Mouse (Mus musculus): ENCODE measurements around the gene Aoc1. TPM values are rescaled to one million over a fixed set of nuclear protein-coding genes. Genes with fewer than 3 reads are reported as not detected.

Aoc1 gene
- 2.5 and 4.6 TPM in 2 replicates for polyA plus RNA-seq (2015; fragmentation: Nextera tagmentation; extraction: Ambion mirVana)

DNA sequence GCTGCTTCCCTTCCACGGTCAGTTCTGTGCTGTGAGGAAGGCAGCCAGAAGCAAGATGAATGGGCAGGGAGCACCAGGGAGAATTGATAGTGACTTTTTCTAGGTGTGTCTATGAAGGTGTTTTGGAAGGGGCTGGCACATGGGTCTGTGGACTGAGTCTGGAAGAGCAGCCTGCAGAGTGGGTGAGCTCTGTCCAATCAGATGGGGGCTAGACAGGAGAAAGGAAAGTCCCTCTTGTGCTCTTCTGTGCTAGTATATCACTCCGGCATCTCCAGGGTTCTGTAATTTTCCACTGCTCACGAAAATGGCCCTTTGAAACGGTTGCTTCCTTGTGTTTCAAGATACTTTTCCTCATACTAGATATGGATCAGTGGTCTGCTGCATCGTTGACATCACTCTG, at the start of gene Aoc1:
TSS of gene Aoc1 (plus strand) at position 301 of the 400 bp plus-strand sequence.
- 76% methylated on average over 5 of the region's 5 CpGs for WGBS
- H3K36me3 ChIP-seq (ENCODE audit: control insufficient read depth, insufficient read depth, low read length), result no peaks in the 10 kb centered on the region
- no peaks in the 10 kb centered on the region for H3K27me3 ChIP-seq (ENCODE audit: control insufficient read depth, insufficient read depth, low read length)
- no peaks in the 10 kb centered on the region for H3K9me3 ChIP-seq (replicated peaks; ENCODE audit: control insufficient read depth, low read length)
- no peak for ATAC-seq (ENCODE audit: insufficient read depth, low FRiP score)
- no peak within 1 kb of the TSS for H3K4me3 ChIP-seq (replicated peaks; ENCODE audit: low read length)
- H3K4me2 ChIP-seq (ENCODE audit: low read depth, low read length), result no peak within 1 kb of the TSS
- no peak within 1 kb of the TSS for H3K27ac ChIP-seq (ENCODE audit: low read length)
- H3K4me1 ChIP-seq (ENCODE audit: control insufficient read depth, insufficient read depth, low read length), result 0 out of 2 replicates have a peak, but pooled peaks cover 3% of the 10 kb centered on the region
- no peak within 1 kb of the TSS for H3K9ac ChIP-seq (ENCODE audit: low read length)

DNA sequence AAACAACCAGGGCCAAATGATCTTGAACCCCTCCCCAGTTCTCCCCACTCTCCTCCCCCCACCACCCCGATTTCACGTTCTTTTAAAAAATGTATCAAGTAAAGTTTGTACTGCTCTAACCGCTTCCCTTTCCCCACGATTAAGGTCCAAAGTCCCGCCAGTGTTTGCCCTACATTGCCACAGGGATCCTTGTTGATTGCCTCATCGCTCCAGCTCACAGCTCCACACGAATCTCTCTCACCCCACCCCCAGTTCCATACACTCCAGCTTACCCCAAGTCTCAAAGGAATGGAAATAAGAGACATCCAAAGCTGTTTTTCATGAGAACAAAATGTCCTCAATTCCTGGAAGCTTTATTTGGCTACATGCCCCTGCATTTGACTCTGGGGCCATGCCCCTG, 47.7 kb upstream of the Aoc1 start:
- no peak overlapping the region for H3K4me3 ChIP-seq (replicated peaks; ENCODE audit: low read length)
- WGBS, result 41% methylated on average over 7 of the region's 7 CpGs
- ATAC-seq (ENCODE audit: insufficient read depth, low FRiP score), result peak; percentile 56; the same call in 1 of the 2 replicates
- H3K36me3 ChIP-seq (ENCODE audit: control insufficient read depth, insufficient read depth, low read length), result no peaks in the 10 kb centered on the region
- H3K9me3 ChIP-seq (replicated peaks; ENCODE audit: control insufficient read depth, low read length), result no peaks in the 10 kb centered on the region
- H3K9ac ChIP-seq (ENCODE audit: low read length), result no peak overlapping the region
- H3K4me2 ChIP-seq (ENCODE audit: low read depth, low read length), result 0 out of 2 replicates have a peak overlapping the region, but pooled peaks have one; percentile 7
- H3K27ac ChIP-seq (ENCODE audit: low read length), result no peak overlapping the region; the same call in 1 of the 2 replicates
- H3K27me3 ChIP-seq (ENCODE audit: control insufficient read depth, insufficient read depth, low read length), result no peaks in the 10 kb centered on the region
- H3K4me1 ChIP-seq (ENCODE audit: control insufficient read depth, insufficient read depth, low read length), result peaks cover 16% of the 10 kb centered on the region

DNA sequence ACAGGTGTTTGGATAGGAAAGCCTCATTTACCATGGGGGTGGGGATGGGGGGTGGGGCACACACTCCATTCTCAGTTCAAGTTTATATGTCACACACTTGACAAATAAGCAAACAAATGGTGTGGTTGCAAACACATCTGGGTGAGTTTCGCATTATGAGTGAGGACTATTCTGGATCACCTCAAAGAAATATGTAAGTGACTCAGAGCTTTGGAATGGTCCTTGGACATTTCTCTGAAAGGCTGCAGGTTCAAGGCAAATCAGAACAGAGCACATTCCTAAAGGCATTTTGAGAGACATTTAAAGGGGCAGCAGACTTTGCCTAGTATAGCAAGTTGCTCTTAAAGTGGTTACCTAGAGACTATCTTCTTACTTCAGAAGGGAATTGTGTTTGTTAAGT, 43.7 kb upstream of the Aoc1 start:
- ATAC-seq (ENCODE audit: insufficient read depth, low FRiP score), result no peak
- no peak overlapping the region for H3K9ac ChIP-seq (ENCODE audit: low read length)

DNA sequence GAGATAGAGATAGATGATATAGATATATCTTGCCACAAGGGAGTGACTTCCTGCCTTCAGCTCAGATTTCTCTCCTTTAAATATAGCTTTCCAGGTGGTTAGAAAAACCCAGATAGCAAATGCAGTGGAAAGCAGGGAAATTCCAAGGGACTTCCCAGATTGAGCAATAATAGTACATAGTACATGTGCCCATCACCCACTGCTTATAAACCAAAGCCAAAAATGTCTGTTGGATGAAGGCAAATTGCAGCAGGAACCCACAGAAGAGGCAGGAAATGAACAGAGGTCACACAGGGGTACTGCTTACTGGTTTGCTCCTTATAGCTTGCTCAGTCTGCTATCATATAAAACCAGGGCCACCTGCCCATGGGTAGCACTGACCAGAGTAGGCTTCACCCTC, 43.0 kb upstream of the Aoc1 start:
- Histone ChIP-seq H3K4me2 (ENCODE audit: low read depth, low read length) (no peak overlapping the region), H3K9ac (ENCODE audit: low read length) (no peak overlapping the region), H3K36me3 (ENCODE audit: control insufficient read depth, insufficient read depth, low read length) (peaks cover 27% of the 10 kb centered on the region), H3K27me3 (ENCODE audit: control insufficient read depth, insufficient read depth, low read length) (no peaks in the 10 kb centered on the region), H3K9me3 (replicated peaks; ENCODE audit: control insufficient read depth, low read length) (no peaks in the 10 kb centered on the region; the same call in 1 of the 2 replicates), H3K4me1 (ENCODE audit: control insufficient read depth, insufficient read depth, low read length) (peaks cover 17% of the 10 kb centered on the region), H3K4me3 (replicated peaks; ENCODE audit: low read length) (no peak overlapping the region), H3K27ac (ENCODE audit: low read length) (peak overlapping the region; percentile 38; the same call in 1 of the 2 replicates)
- ATAC-seq (ENCODE audit: insufficient read depth, low FRiP score), result no peak

More for the DNA sequence above, 43.7 kb upstream of the Aoc1 start:
- Histone ChIP-seq H3K4me3 (replicated peaks; ENCODE audit: low read length) (no peak overlapping the region), H3K36me3 (ENCODE audit: control insufficient read depth, insufficient read depth, low read length) (peaks cover 20% of the 10 kb centered on the region), H3K9me3 (replicated peaks; ENCODE audit: control insufficient read depth, low read length) (no peaks in the 10 kb centered on the region; the same call in 1 of the 2 replicates), H3K4me2 (ENCODE audit: low read depth, low read length) (no peak overlapping the region), H3K4me1 (ENCODE audit: control insufficient read depth, insufficient read depth, low read length) (peaks cover 21% of the 10 kb centered on the region), H3K27me3 (ENCODE audit: control insufficient read depth, insufficient read depth, low read length) (no peaks in the 10 kb centered on the region), H3K27ac (ENCODE audit: low read length) (0 out of 2 replicates have a peak overlapping the region, but pooled peaks have one; percentile 27)
- WGBS, result 46% methylated on average over 1 of the region's 1 CpGs

- Histone ChIP-seq H3K27me3 (ENCODE audit: control insufficient read depth, insufficient read depth, low read length) (no peaks in the 10 kb centered on the region), H3K4me3 (replicated peaks; ENCODE audit: low read length) (no peak overlapping the region), H3K9ac (ENCODE audit: low read length) (no peak overlapping the region), H3K36me3 (ENCODE audit: control insufficient read depth, insufficient read depth, low read length) (peaks cover 32% of the 10 kb centered on the region), H3K9me3 (replicated peaks; ENCODE audit: control insufficient read depth, low read length) (no peaks in the 10 kb centered on the region; the same call in 1 of the 2 replicates), H3K4me2 (ENCODE audit: low read depth, low read length) (no peak overlapping the region), H3K27ac (ENCODE audit: low read length) (peak overlapping the region; percentile 38), H3K4me1 (ENCODE audit: control insufficient read depth, insufficient read depth, low read length) (peaks cover 17% of the 10 kb centered on the region)
- 33% methylated on average over 1 of the region's 1 CpGs for WGBS
- ATAC-seq (ENCODE audit: insufficient read depth, low FRiP score), result no peak
Observed at GRCm38 (mm10) chr6:48830241-48830640, 42.5 kb upstream of the Aoc1 start.

GRCm38 (mm10) chr6:48831141-48831540, 41.6 kb upstream of the Aoc1 start:
- Histone ChIP-seq H3K9ac (ENCODE audit: low read length) (no peak overlapping the region), H3K27ac (ENCODE audit: low read length) (peak overlapping the region; percentile 38), H3K9me3 (replicated peaks; ENCODE audit: control insufficient read depth, low read length) (no peaks in the 10 kb centered on the region; the same call in 1 of the 2 replicates), H3K36me3 (ENCODE audit: control insufficient read depth, insufficient read depth, low read length) (peaks cover 38% of the 10 kb centered on the region), H3K4me1 (ENCODE audit: control insufficient read depth, insufficient read depth, low read length) (peaks cover 17% of the 10 kb centered on the region), H3K4me2 (ENCODE audit: low read depth, low read length) (no peak overlapping the region), H3K4me3 (replicated peaks; ENCODE audit: low read length) (no peak overlapping the region), H3K27me3 (ENCODE audit: control insufficient read depth, insufficient read depth, low read length) (no peaks in the 10 kb centered on the region)
- no peak for ATAC-seq (ENCODE audit: insufficient read depth, low FRiP score)
- 80% methylated on average over 5 of the region's 5 CpGs for WGBS

GRCm38 (mm10) chr6:48832426-48832825, 40.3 kb upstream of the Aoc1 start:
- H3K36me3 ChIP-seq (ENCODE audit: control insufficient read depth, insufficient read depth, low read length), result peaks cover 40% of the 10 kb centered on the region

GRCm38 (mm10) chr6:48833515-48833914, 39.2 kb upstream of the Aoc1 start:
- no peak overlapping the region for H3K27ac ChIP-seq (ENCODE audit: low read length)
- H3K36me3 ChIP-seq (ENCODE audit: control insufficient read depth, insufficient read depth, low read length), result peaks cover 40% of the 10 kb centered on the region
- ATAC-seq (ENCODE audit: insufficient read depth, low FRiP score), result no peak
- H3K4me2 ChIP-seq (ENCODE audit: low read depth, low read length), result no peak overlapping the region
- 93% methylated on average over 4 of the region's 4 CpGs for WGBS
- H3K4me1 ChIP-seq (ENCODE audit: control insufficient read depth, insufficient read depth, low read length), result peaks cover 16% of the 10 kb centered on the region
- no peaks in the 10 kb centered on the region for H3K27me3 ChIP-seq (ENCODE audit: control insufficient read depth, insufficient read depth, low read length)
- no peak overlapping the region for H3K4me3 ChIP-seq (replicated peaks; ENCODE audit: low read length)
- no peak overlapping the region for H3K9ac ChIP-seq (ENCODE audit: low read length)
- no peaks in the 10 kb centered on the region; the same call in 1 of the 2 replicates for H3K9me3 ChIP-seq (replicated peaks; ENCODE audit: control insufficient read depth, low read length)

More at GRCm38 (mm10) chr6:48832426-48832825, 40.3 kb upstream of the Aoc1 start:
- H3K4me2 ChIP-seq (ENCODE audit: low read depth, low read length), result no peak overlapping the region
- H3K27ac ChIP-seq (ENCODE audit: low read length), result no peak overlapping the region
- no peak overlapping the region for H3K9ac ChIP-seq (ENCODE audit: low read length)
- no peaks in the 10 kb centered on the region for H3K27me3 ChIP-seq (ENCODE audit: control insufficient read depth, insufficient read depth, low read length)
- peaks cover 17% of the 10 kb centered on the region for H3K4me1 ChIP-seq (ENCODE audit: control insufficient read depth, insufficient read depth, low read length)
- WGBS, result 93% methylated on average over 1 of the region's 1 CpGs
- ATAC-seq (ENCODE audit: insufficient read depth, low FRiP score), result no peak
- no peaks in the 10 kb centered on the region; the same call in 1 of the 2 replicates for H3K9me3 ChIP-seq (replicated peaks; ENCODE audit: control insufficient read depth, low read length)
- no peak overlapping the region for H3K4me3 ChIP-seq (replicated peaks; ENCODE audit: low read length)

GRCm38 (mm10) chr6:48835241-48835640, 37.5 kb upstream of the Aoc1 start:
- Histone ChIP-seq H3K9me3 (replicated peaks; ENCODE audit: control insufficient read depth, low read length) (no peaks in the 10 kb centered on the region; the same call in 1 of the 2 replicates), H3K4me2 (ENCODE audit: low read depth, low read length) (no peak overlapping the region), H3K36me3 (ENCODE audit: control insufficient read depth, insufficient read depth, low read length) (peaks cover 40% of the 10 kb centered on the region), H3K4me3 (replicated peaks; ENCODE audit: low read length) (no peak overlapping the region), H3K27ac (ENCODE audit: low read length) (no peak overlapping the region), H3K4me1 (ENCODE audit: control insufficient read depth, insufficient read depth, low read length) (peaks cover 7% of the 10 kb centered on the region), H3K9ac (ENCODE audit: low read length) (no peak overlapping the region), H3K27me3 (ENCODE audit: control insufficient read depth, insufficient read depth, low read length) (no peaks in the 10 kb centered on the region)
- 80% methylated on average over 5 of the region's 5 CpGs for WGBS
- ATAC-seq (ENCODE audit: insufficient read depth, low FRiP score), result no peak

Measured in stomach, embryonic 16.5 days (tissue).